Mouse (Mus musculus): ENCODE measurements at regions not wholly inside any gene's neighbourhood (a gene's known extent, or its start where the extent isn't known, plus 50 kb on each side); places are given as distances from the start of the nearest gene placed in this dataset.

- intact Hi-C loops (cut with DNase I): no loop called here
Measured at GRCm38 (mm10) chr15:19094061-19094810, 275.5 kb downstream of the Cdh10 start.

GRCm38 (mm10) chr15:19114951-19115350 is 296.2 kb downstream of the Cdh10 start:
- intact Hi-C loops (cut with DNase I): no loop called here
- no peak for DNase-seq

More at GRCm38 (mm10) chr15:19094061-19094810, 275.5 kb downstream of the Cdh10 start:
- DNase-seq: no peak

GRCm38 (mm10) chr15:19118995-19119394 is 300.2 kb downstream of the Cdh10 start:
- intact Hi-C loops (cut with DNase I): no loop called here
- DNase-seq: no peak

GRCm38 (mm10) chr15:19127454-19127853 is 308.7 kb downstream of the Cdh10 start:
- no peak for DNase-seq
- intact Hi-C loops (cut with DNase I): no loop called here

GRCm38 (mm10) chr15:19129316-19129715 is 310.6 kb downstream of the Cdh10 start:
- intact Hi-C loops (cut with DNase I): no loop called here
- DNase-seq: no peak

- DNase-seq: no peak
- intact Hi-C loops (cut with DNase I): no loop called here
Measured at GRCm38 (mm10) chr15:19153682-19154081, 334.9 kb downstream of the Cdh10 start.

- peak; percentile 84 for DNase-seq
- intact Hi-C loops (cut with DNase I): no loop called here
Measured at GRCm38 (mm10) chr15:19162119-19162888, 343.6 kb downstream of the Cdh10 start.

GRCm38 (mm10) chr15:19175470-19175869 is 356.7 kb downstream of the Cdh10 start:
- DNase-seq: no peak
- intact Hi-C loops (cut with DNase I): no loop called here
